Mouse (Mus musculus): ENCODE results near the gene Lmf1. TPM values are rescaled to one million over a fixed set of nuclear protein-coding genes. Genes with fewer than 3 reads are reported as not detected.

Lmf1 gene
- total RNA-seq, 2 experiments from 2014 or later, result 32.4 to 34.3 TPM

DNA sequence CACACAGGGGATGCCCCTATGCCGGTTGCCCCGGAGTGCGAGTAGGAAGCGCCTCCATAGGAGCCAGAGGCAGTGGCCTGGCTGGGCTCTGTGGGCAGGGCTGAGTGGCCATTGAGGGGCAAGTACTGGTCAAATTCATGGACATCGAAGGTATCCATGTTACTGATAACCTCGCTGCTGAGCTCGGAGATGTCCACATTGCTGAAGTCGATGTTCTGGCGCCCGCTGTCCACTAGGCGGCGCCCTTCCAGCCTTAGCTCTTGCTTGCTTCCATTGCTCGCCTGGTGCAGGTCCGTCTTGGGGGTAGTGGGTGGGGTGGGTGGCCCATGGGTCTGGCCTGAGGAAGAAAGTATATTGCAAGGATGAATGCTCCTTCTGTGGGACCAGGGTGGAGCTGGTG is 11.1 kb upstream of the Lmf1 start:
- peak in 1 of 2 experiments; percentile 40 for DNase-seq (ENCODE audit: low spot score in 2 of 2)

- DNase-seq (ENCODE audit: low spot score in 2 of 2), result no peak
These were observed 10.7 kb upstream of the Lmf1 start for GRCm38 (mm10) chr17:25568206-25568605.

GRCm38 (mm10) chr17:25568880-25569279 is 10.0 kb upstream of the Lmf1 start:
- DNase-seq (ENCODE audit: low spot score in 2 of 2), result no peak

GRCm38 (mm10) chr17:25569833-25570647 is 8.8 kb upstream of the Lmf1 start:
- no peak for DNase-seq (ENCODE audit: low spot score in 2 of 2)

DNA sequence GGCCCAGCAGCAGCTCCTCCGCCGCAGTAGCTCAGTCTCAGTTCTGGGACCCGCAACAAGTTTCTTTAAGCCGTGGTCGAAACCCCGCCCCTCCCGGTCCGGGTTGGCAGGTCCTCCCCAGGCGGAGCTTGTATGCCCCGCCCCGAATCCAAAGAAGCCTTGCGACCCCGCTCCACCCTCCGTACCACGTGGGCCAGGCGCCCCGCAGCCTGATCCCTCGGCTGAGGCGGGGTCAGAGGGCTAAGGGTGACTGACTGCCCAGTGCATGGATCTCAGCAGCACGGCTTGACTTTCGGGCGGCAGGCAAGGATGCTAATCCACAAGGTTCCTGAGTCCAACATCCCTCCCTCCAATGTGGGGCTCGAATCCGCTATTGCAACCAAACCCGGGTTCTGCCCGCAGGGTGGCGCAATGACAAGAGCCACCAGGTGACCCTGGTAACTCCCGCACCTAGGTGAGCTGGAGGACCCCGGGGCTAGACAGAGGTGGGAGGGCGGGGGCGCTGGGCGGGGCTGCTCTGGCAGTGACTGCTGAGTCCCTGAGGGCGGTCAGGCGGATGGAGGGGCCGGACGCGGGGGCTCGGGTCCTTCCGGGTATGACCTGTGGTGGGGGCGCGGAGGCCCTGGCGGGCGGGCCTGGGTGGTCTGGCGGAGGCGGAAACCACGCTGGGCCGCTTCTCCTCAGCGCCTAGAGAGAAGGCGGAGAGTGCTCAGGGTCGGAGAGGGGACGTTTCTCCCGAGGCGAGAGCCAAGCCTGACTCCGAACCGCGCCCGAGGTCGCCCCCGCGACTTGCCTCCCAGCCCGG is 8.0 kb upstream of the Lmf1 start, which contains the start of gene Sox8:
Gene Sox8 (minus strand): TSS at position 39 of the 805 bp plus-strand sequence.
- peak; percentile 35 to 51 for DNase-seq (ENCODE audit: low spot score in 2 of 2)

DNA sequence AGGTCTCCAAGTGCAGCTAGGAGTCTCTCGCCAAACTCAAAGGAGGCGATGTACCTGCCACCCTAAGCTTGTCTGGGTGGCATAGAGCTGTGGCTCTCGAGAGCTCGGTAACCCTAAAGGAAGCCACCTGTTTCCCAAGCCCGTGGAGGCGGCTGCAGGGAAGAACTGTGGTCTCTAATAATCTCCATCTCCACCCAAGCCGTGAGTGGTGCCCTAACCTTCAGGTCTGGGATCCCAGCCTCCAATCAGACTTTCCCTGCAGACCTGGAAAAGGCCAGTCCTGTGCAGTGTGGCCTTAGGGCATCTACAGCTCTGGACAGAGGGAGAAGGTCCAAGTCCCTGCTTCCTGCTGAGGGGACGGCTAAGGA is 7.4 kb upstream of the Lmf1 start:
- no peak for DNase-seq (ENCODE audit: low spot score in 2 of 2)

DNA sequence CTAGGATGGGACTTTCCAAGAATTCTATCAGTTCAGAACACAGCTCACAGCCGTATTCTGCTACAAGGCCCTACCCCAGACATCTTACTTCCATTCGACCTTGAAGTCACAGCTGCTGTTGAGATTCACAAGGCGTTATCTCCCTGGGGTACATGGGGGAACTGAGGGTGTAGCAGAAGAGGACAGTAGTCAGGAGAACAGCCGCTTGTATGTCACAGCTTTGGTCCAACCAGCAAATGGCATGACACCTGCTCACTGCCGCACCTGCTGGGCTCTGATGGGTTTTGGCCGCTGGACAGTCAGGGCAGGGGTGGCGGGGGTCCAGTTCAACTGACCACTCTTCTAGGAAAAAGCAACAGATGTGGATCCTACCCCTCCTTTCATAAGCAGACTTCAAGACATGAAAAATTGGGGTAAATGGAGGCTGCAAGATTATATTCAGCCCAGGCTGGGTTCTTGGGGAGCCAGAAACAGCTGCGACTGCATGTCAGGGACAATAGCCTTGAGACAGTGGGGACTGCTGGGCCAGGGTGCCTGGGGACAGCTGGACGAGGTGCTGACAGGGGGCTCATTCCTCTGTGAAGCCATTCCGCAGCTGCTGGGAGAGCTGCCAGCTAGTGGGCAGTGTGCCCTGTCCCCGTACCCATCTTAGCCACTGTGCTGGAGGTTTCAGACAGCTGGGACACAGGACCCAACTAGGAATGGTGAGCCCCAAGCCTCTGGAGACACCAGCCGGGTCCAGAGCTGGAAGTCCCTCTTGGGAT is 3.5 kb upstream of the Lmf1 start:
- DNase-seq (ENCODE audit: low spot score in 2 of 2), result no peak

- DNase-seq (ENCODE audit: low spot score in 2 of 2), result no peak
These were observed 2.9 kb upstream of the Lmf1 start for GRCm38 (mm10) chr17:25576034-25576433.

DNA sequence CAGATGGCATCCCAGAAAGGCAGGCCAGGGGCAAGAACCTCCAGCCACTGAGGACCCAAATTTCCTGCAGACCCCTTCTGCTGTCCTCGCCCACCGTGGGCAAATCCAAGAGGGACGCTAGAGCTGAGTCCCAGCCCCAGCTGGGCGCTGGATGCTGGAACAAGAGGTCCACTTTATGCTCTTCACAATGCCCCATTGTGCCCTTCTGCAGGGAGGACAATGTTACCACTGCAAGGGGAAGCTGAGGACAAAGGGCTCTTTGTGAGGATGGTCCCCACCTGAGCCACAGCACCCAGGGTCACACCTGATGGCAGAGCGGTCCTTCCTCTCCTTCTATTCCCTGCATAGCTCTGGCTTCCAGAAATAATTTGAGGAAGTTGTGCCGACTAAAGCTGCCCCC is 1.6 kb upstream of the Lmf1 start:
- no peak for DNase-seq (ENCODE audit: low spot score in 2 of 2)

GRCm38 (mm10) chr17:25577702-25578101 is 1.2 kb upstream of the Lmf1 start:
- no peak for DNase-seq (ENCODE audit: low spot score in 2 of 2)

DNA sequence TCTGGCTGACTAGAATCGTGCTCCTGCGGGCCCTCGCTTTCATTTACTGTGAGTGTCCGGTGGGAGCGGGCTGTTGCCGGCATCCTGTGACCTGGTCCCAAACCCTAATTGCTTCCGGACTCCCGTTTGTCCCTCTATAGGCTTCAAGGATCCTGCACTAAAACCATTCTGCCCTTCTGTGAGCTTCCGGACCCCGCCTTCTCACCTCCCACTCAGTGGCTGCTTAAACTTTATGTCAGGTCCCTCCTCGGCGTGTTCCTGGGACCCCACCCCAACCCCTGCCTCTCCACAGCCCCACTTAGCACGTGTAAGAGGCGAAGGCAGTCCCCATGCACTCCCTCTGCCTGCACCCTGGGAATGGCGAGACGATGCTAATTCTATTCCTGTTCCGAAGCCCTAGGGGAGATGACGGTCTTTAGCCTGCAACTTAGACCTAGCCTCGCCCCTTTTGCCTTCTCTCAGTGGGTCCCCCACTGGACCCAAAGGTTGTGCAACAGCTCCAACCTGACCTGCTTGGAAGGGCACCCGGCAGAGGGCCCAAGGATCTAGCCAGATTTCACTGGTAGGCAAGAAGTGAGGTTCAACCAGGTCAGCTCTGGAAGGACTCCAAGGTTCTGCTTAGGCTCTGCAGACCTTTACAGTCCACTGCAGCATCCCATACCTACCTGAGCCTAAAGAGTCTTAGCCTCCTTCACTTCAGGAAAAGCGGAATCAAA is 605 bp downstream of the Lmf1 start:
- no peak for DNase-seq (ENCODE audit: low spot score in 2 of 2)

GRCm38 (mm10) chr17:25582076-25582475 is 3.2 kb downstream of the Lmf1 start:
- DNase-seq (ENCODE audit: low spot score in 2 of 2), result no peak

DNA sequence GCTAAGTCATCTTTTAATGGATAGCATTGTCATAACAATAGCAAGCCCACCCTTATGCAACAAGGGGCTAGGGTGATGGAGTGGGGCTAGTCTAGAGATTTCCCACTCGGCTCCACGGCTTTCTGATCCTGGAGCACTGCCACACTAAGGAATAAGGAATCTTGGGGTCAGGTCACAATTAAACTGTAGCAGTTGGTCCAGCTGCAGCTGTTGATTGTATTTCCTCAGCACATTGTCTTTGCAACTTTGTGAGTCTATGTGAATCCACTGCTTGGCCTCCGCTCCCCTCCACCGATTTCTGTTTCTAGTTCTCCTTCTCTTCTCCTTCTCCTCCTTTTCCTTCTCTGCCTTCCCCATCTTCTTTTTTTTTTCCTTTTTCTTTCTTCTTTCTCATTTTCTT is 4.2 kb downstream of the Lmf1 start:
- DNase-seq (ENCODE audit: low spot score in 2 of 2), result no peak

DNA sequence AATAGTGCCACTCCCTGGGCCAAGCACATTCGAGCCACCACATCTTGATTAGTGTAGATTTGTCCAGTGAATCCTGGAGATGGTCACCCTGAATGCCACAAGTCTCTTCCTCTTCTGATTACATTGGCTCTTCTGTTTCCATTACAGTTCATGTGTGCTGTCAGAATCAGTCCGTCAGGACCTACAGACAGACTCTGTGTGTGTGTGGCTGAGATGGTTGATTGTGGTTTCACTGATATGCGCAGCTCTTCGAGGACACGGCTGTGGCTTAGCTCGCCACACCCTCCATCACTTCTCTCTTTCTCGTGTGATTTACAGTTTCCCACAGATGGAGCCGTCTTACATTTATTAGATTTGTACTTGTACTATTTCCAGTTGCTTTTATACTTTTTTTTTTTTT is 5.0 kb downstream of the Lmf1 start:
- no peak for DNase-seq (ENCODE audit: low spot score in 2 of 2)

DNA sequence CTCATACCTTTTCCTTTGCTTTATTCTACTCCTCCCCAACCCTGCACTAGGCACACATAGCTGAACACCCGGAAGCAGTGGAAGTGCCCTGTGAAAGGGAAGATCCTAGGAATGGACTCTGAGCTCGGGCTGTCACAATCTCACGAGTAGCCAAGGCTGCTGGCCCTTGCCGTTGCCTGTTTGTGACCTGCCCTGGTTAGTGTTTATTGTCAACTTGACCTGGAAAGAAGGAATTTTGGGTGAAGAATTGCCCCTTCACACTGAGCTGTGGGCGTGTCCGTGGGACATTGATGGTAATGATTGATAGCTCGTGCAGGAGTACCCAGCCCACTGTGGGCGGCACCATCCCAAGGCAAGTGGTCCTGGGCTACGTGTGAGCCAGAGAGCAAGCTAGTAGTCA is 5.8 kb downstream of the Lmf1 start:
- no peak for DNase-seq (ENCODE audit: low spot score in 2 of 2)

DNA sequence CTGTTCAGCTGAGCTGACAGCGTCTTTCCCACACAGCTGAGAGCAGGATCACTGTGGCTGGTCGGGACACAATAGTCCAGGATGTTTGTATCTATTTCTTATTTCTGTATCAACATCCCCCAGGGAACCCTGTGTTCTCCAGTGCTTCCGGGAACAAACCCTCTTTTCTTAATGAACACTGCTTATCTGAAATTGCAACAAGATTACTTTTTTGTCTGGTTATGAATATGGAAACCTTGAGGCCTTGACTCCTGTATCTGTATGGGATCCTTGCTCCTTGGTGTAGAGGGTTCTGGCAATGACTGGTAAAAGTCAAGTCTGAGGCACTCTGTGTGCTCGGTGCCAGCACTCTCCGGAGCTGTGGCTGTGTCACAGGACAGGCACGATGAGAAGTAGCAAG is 11.2 kb downstream of the Lmf1 start:
- DNase-seq (ENCODE audit: low spot score in 2 of 2), result no peak

DNA sequence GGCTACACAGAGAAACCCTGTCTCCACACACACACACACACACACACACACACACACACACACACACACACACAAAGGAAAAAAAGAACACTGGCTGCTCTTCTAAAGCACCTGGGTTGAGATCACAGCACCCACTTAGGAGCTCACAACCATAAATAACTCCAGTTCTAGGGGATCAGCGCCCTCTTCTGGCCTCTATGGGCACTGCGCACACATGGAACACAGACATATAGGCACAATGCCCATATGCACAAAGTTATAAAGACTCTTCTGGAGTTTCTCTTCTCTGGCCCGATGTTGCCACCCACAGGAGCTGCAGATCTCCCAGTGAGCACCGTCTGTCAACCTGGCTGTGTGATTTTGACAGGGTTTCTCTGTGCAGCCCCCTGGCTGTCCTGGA is 12.1 kb downstream of the Lmf1 start:
- no peak for DNase-seq (ENCODE audit: low spot score in 2 of 2)

GRCm38 (mm10) chr17:25592336-25592735 is 13.5 kb downstream of the Lmf1 start:
- no peak for DNase-seq (ENCODE audit: low spot score in 2 of 2)

GRCm38 (mm10) chr17:25593411-25594261 is 14.8 kb downstream of the Lmf1 start:
- no peak for DNase-seq (ENCODE audit: low spot score in 2 of 2)

GRCm38 (mm10) chr17:25595495-25595894 is 16.6 kb downstream of the Lmf1 start:
- DNase-seq (ENCODE audit: low spot score in 2 of 2), result peak in 1 of 2 experiments; percentile 32

Data from adrenal gland, postnatal 4 days (tissue).